Mouse (Mus musculus) heart, adult 11 months (tissue): ENCODE results near the gene Ltbp1.

Experiments
- DNase-seq: peaks from one replicate; pipeline ENCODE4 v3.0.0; 2022

Ltbp1 gene

GRCm38 (mm10) chr17:75005685-75006680 is 615 bp downstream of the Ltbp1 start:
- DNase-seq, result peak; percentile 97

- DNase-seq, result peak; percentile 84
Measured at GRCm38 (mm10) chr17:75010955-75011354, 5.6 kb downstream of the Ltbp1 start.

- DNase-seq, result peak; percentile 44
Measured at GRCm38 (mm10) chr17:75013211-75013610, 7.8 kb downstream of the Ltbp1 start.

- DNase-seq, result peak; percentile 96
Measured at GRCm38 (mm10) chr17:75013868-75014267, 8.5 kb downstream of the Ltbp1 start.

GRCm38 (mm10) chr17:75014601-75015356 is 9.4 kb downstream of the Ltbp1 start:
- DNase-seq, result peak; percentile 92

GRCm38 (mm10) chr17:75015546-75015945 is 10.2 kb downstream of the Ltbp1 start:
- peak; percentile 68 for DNase-seq

GRCm38 (mm10) chr17:75017423-75017822 is 12.1 kb downstream of the Ltbp1 start:
- DNase-seq, result peak; percentile 88

GRCm38 (mm10) chr17:75018142-75018541 is 12.8 kb downstream of the Ltbp1 start:
- DNase-seq, result peak; percentile 94

GRCm38 (mm10) chr17:75020026-75020425 is 14.7 kb downstream of the Ltbp1 start:
- DNase-seq, result no peak

- DNase-seq, result peak; percentile 80
Measured at GRCm38 (mm10) chr17:75020619-75021018, 15.3 kb downstream of the Ltbp1 start.

- peak; percentile 98 for DNase-seq
Measured at GRCm38 (mm10) chr17:75027358-75028131, 22.2 kb downstream of the Ltbp1 start.

GRCm38 (mm10) chr17:75033356-75033755 is 28.0 kb downstream of the Ltbp1 start:
- DNase-seq, result peak; percentile 90

GRCm38 (mm10) chr17:75033872-75034615 is 28.7 kb downstream of the Ltbp1 start:
- peak; percentile 93 for DNase-seq

GRCm38 (mm10) chr17:75036881-75037280 is 31.5 kb downstream of the Ltbp1 start:
- peak; percentile 93 for DNase-seq

GRCm38 (mm10) chr17:75039017-75039416 is 33.6 kb downstream of the Ltbp1 start:
- DNase-seq, result peak; percentile 88

GRCm38 (mm10) chr17:75049366-75049969 is 44.1 kb downstream of the Ltbp1 start:
- DNase-seq, result no peak

- DNase-seq, result peak; percentile 91
Measured at GRCm38 (mm10) chr17:75051440-75051925, 46.1 kb downstream of the Ltbp1 start.

- no peak for DNase-seq
Measured at GRCm38 (mm10) chr17:75055235-75055634, 49.9 kb downstream of the Ltbp1 start.

GRCm38 (mm10) chr17:75055961-75056360 is 50.6 kb downstream of the Ltbp1 start:
- DNase-seq, result peak; percentile 86

GRCm38 (mm10) chr17:75056631-75057030 is 51.3 kb downstream of the Ltbp1 start:
- DNase-seq, result peak; percentile 86

- DNase-seq, result no peak
Measured at GRCm38 (mm10) chr17:75066340-75066739, 61.0 kb downstream of the Ltbp1 start.
